Mouse (Mus musculus): ENCODE measurements around the gene Sema4d.

The Sema4d gene

GRCm38 (mm10) chr13:51753802-51754444, 39.6 kb downstream of the Sema4d start:
- peak; percentile 71 for DNase-seq (ENCODE audit: low spot score)

GRCm38 (mm10) chr13:51753168-51753465, 40.4 kb downstream of the Sema4d start:
- no peak for DNase-seq (ENCODE audit: low spot score)

GRCm38 (mm10) chr13:51752346-51753167, 41.0 kb downstream of the Sema4d start:
- no peak for DNase-seq (ENCODE audit: low spot score)

- no peak for DNase-seq (ENCODE audit: low spot score)
These were observed 43.8 kb downstream of the Sema4d start for GRCm38 (mm10) chr13:51749578-51750345.

- DNase-seq (ENCODE audit: low spot score), result peak; percentile 61
These were observed 45.5 kb downstream of the Sema4d start for GRCm38 (mm10) chr13:51748009-51748552.

GRCm38 (mm10) chr13:51747069-51747468, 46.5 kb downstream of the Sema4d start:
- DNase-seq (ENCODE audit: low spot score), result no peak

- DNase-seq (ENCODE audit: low spot score), result no peak
These were observed 47.7 kb downstream of the Sema4d start for GRCm38 (mm10) chr13:51745862-51746261.

GRCm38 (mm10) chr13:51743855-51744254, 49.7 kb downstream of the Sema4d start:
- no peak for DNase-seq (ENCODE audit: low spot score)

GRCm38 (mm10) chr13:51742551-51743052, 50.9 kb downstream of the Sema4d start:
- no peak for DNase-seq (ENCODE audit: low spot score)

GRCm38 (mm10) chr13:51740776-51741175, 52.8 kb downstream of the Sema4d start:
- DNase-seq (ENCODE audit: low spot score), result no peak

GRCm38 (mm10) chr13:51739713-51740112, 53.8 kb downstream of the Sema4d start:
- no peak for DNase-seq (ENCODE audit: low spot score)

GRCm38 (mm10) chr13:51738531-51739117, 54.9 kb downstream of the Sema4d start:
- DNase-seq (ENCODE audit: low spot score), result no peak

GRCm38 (mm10) chr13:51737949-51738513, 55.5 kb downstream of the Sema4d start:
- peak; percentile 45 for DNase-seq (ENCODE audit: low spot score)

GRCm38 (mm10) chr13:51737033-51737948, 56.3 kb downstream of the Sema4d start:
- DNase-seq (ENCODE audit: low spot score), result no peak

GRCm38 (mm10) chr13:51736007-51736911, 57.3 kb downstream of the Sema4d start:
- no peak for DNase-seq (ENCODE audit: low spot score)

GRCm38 (mm10) chr13:51734556-51734955, 59.0 kb downstream of the Sema4d start:
- DNase-seq (ENCODE audit: low spot score), result no peak

- no peak for DNase-seq (ENCODE audit: low spot score)
These were observed 61.4 kb downstream of the Sema4d start for GRCm38 (mm10) chr13:51732097-51732664.

GRCm38 (mm10) chr13:51731474-51731873, 62.1 kb downstream of the Sema4d start:
- no peak for DNase-seq (ENCODE audit: low spot score)

- DNase-seq (ENCODE audit: low spot score), result peak; percentile 49
These were observed 63.6 kb downstream of the Sema4d start for GRCm38 (mm10) chr13:51729887-51730361.
